Mouse (Mus musculus): Measurements from ENCODE around the gene Man1a.

Gene Man1a

DNA sequence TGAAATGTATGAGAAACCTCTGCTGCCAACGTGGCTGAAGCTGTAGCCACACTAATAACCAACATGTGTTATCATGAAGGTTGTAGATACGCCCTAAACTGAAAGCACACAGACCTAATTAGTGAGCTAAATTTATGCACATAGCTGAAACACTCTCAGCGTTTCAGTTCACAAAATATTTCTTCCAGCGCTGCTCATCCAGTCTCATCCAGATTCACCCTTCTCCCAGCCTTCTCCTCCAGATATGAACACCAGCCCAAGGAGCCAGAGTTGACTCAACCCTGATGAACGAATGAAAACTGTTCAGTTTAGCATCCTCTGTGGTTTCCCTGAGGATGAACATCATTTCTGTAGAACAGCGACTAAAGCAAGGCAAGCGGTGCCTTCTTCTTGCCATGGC, 15.8 kb downstream of the Man1a start:
- DNase-seq: no peak

DNA sequence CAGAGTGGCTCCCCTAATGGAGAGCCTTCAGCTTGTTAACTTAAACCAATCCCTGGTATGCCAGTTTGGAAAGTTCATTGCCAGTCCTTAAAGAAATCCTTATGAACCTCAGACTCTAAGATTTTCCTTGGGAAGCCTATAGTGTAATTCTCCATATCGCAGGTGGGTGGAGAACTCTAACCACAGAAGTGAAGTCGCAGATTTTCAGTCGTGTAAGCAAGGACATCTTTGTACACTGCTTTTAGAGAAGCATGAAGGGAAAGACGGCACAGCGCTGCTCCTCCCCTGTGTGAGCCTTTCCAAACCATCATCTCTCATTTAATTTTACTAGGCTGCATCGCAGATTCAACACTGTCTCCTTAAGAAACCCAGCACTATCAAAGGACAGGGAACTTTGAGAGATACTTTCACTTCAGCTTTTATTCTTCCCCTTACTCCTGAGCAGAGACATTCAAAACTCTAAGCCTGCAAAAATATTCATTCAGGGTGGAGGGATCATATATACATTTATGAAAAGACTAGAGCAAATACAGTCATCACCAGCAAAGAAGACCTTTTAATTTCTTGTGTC, 16.6 kb downstream of the Man1a start:
- no peak for DNase-seq

DNA sequence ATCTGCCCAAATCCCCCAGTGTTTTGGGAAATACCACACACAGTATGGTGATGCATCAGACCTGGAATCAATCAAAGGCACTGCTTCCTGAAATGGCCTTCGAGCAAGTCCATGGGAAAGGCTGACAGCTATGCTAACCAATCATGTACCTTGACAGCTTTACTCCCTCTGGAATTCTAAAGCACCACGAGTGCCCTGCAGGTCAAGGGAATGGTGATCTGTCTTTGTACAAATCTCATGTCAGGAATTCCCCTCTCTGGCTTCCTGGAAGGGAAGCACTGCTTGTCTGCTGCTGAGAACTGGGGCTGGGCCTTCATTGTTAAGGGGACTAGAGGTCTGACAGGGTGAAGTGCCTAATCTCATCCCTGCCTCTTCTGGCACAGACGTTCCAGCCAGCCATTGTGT, 17.3 kb downstream of the Man1a start:
- DNase-seq: no peak

DNA sequence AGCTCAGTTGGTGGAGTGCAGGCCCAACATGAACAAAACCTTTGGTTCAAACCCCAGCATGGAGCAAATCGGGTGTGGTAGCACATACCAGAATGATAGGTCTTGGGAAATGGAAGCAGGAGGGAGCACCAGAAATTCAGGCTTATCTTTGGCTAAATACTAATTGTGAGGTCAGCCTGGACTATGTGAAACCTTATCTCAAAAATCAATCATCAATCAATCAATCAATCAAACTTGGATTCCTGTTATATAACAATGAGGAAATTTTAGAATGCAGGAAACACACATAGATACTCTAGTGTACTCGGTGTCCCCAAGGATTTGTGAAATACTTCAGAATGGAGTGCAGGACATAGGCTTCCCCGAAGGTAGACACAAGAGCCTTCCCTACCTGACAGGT, 17.8 kb downstream of the Man1a start:
- no peak for DNase-seq

DNA sequence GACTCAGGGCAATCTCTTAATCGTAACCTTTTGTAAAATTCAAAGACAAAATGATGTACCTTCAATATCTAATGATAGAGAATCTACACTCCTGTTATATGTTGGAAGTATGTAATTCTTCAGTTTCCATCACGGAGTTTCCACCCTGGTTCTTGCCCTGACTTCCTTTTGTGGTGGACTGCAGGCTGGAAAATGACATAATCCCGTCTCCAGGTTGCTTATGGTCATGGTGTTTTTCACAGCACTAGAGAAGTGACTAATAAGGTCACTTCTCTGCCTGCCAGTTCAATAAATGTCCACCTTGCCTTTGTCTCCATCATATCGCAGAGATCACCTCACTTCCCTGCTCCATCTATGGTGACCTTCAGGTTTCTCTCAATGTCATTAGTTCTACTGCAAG, 22.2 kb downstream of the Man1a start:
- no peak for DNase-seq

DNA sequence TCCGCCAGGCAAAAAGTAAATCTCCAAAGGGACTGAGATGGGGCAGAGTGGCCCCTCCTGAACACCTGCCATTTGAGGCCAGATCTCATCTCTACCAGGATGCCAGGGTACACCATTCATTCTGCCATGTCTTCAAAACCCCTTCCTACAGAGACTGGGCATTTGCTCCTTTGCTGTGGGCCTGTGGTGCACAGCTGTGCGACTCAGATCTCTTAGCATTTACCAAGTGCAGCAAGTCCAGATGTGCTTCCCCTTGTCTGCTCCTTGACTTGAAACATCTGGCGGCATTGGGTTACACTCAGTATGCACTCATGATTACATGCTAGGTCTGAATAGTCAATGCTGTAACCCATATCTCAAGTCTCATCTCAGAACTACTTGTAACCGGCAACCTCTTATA, 28.5 kb downstream of the Man1a start:
- DNase-seq: no peak

DNA sequence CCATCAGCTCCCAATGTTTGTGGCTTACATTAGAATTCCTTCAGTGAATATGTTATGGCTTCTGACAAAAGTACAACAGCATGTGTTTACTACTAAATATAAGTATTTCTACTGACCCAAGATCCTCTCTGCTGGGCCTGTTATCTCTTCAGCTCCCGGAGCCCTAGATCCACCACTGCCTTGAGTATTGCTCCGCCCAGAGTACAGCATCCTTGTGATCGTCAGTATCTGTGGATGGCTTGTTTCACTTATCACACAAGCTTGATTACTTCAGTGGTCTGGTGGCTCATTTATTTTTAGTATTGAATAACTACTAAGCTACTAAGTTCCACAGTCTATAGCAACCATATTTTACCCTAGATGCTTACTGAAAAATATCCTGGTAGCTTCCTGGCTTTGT, 33.1 kb downstream of the Man1a start:
- DNase-seq: no peak

DNA sequence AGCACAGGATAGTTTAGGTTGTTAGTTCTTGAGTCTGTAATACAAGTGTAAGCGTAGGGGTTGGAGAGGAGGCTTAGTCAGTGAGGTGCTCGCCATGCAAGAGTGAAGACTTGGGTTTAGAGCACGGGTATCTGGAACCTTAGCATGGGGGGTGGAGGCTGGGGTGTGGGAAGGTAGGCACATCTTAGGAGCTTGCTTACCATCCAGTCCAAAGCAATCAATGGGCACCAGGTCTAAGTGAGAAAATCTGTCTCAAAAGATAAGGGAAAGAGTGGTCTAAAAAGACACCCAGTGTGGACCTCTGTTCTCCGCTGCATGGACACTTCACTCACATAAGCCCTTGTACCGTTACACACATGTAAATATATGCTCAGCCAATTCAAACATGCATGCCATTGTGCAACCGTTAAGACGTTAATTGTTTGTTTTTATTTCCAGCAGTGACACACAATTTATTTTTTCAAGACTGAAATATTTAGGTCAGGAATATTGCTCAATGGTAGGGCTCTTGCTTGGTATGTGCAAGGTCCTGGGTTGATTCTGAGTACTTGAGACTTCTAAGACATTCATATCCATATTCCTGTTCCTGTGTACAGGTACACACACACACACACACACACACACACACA, 34.1 kb downstream of the Man1a start:
- no peak for DNase-seq

DNA sequence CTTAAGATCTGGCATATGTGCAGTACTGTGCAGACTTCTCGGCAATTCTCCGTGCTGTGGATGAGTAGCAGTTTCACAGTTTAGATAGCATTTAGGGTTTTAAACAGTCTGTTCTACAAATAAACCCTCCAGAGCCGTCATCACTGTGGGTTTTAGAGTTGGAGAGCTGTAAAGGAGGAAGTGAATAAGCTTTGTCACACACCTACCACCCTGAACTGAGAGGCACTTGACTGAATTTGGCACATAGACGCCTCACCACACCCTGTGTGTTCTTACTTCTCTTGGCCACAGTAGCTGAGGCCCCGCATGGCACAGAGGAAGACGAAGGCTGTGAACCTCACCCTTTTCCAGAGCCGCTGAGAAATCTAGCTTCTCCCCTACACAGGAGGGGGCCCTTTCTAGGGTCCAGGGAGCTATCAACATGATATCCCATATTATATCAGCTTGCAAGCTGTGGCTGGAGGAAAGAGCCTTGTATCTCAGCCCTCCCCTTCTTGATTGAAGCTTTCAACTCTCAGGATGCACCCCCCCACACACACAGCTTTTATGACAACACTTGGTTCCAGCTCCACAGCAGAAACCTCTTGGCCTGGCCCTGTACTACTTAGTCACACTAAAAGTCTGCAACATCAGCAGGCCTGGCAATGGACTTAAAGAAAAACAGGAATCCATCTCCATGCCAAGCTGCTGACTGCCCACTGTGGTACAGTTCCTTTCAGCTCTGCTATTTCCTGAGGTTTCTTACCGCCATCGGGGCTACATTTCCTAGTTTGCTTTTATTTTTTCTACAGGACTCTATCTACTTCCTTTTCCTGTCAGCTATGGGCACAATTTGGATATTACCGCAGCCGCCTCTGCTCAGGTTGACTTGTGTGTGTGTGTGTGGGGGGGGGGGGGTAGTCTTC, 35.9 kb downstream of the Man1a start:
- DNase-seq: no peak

DNA sequence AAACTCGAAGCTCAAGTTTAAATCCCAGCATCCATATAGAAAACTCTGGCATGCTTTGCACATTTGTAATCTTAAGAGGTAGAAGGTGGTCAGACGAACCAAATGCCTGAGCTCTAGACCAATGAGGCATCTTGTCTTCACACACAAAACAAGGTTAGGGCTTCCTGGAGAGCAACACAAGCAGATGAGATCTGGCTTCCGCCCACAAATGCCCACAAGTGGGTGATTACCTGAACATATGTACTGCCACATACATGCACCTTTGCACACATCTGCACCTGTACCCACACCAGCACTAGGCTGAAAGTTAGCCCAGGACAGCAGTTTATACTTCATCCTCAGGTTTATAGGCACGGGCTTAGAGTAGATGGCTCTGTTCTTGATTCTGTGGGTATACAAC, 36.7 kb downstream of the Man1a start:
- no peak for DNase-seq

DNA sequence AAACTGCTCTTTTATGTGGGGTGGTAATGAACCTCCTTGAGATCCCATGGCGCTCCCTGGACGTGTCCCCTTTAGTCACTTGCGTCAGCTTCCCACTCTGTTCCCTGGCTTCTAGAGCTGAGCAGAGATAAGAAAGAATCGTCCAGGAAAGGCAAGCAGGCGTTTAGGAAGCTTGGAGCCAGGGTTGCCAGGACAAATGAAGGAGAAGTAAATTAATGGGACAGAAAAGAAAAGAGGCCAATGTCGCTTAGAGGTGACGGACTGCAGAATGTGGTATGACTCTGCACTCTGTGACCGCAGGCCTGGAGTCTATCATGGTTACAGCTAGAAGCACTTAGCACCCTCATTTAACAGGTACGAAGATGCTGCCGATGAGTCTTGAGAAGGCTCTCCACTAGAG, 37.7 kb downstream of the Man1a start:
- no peak for DNase-seq

DNA sequence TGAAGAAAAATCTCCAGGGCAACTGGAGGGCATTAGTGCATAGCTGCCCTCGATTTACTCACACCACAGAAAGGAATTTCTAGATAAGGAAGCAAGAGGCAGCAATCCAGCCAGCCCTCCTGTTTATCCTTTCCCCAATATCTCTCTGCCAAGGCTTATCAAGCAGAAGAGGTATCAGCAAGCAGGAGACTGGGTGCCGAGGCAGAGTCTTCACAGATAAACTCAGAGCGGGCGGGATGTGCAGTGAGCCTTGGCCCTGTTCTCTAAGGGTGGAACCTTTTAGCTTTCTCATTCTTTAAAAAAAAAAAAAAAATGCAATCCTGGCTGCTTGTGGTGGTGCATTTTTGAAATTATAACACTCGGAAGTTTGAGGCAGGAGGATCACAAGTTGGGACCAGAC, 38.2 kb downstream of the Man1a start:
- DNase-seq: no peak

DNA sequence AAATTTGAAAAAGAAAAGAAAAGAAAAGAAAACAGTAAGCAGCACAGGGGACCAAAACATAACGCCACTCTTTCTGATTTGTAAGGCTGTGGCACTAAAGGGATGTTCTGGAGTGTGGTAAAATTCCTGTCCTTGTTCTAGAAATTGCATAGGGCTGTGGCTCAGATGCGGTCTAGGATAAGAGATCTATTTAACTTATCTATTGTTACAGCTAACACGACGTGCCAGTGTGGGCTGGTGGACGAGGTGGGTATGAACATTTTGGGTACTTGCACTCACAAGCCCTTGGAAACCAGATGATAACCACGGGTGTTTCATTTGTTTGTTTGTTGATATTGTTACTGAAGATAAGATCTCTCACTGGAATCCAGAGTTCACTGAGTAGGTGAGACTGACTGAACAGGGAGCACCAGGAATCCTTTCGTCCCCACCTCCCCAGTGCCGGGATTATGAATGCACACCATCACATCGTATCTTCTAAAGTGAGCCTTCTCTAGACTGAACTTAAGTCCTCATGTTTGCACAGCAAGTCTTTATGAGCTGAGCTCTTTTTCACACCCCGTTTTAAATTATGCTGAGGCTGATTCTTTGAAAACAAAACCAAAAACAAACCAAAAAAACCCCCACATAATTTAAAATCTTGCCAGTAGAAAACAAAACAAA, 38.9 kb downstream of the Man1a start:
- DNase-seq: no peak

DNA sequence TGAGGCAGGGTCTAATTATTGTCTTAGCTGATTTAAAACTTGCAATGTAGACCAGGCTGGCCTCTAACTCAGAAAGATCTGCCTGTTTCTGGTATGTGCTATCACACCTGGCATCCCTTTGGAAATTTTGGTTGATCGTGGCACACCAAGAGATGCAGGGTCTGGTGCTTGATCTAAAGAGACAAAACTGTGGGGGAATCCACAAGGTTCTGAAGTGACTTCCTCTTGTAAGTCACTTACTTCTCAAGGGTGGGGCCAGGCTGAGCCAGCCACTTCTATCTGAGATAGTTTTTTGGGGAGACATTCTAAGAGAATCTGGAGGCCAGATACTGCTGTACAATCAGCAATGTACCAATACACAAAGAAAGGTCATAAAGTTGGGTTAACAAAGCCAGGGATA, 40.8 kb downstream of the Man1a start:
- DNase-seq: no peak

DNA sequence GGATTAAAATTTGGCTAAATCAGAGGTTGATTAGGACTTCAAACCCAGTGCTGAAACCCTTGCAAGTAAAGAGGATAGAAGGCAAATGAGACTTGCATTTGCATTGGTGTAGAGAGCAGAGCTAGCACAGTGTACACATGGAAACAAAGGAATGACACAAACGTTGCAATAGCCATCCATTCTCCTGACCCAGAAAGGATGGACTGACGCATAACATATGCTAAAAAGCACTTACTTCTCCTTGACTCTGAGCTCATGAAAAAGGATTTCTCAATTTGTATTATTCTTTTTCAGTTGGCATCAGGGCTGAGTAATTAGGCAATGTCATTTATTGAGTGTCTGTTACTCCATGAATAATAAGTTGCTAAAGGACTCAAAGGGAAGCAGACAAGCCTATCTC, 41.6 kb downstream of the Man1a start:
- DNase-seq: no peak

DNA sequence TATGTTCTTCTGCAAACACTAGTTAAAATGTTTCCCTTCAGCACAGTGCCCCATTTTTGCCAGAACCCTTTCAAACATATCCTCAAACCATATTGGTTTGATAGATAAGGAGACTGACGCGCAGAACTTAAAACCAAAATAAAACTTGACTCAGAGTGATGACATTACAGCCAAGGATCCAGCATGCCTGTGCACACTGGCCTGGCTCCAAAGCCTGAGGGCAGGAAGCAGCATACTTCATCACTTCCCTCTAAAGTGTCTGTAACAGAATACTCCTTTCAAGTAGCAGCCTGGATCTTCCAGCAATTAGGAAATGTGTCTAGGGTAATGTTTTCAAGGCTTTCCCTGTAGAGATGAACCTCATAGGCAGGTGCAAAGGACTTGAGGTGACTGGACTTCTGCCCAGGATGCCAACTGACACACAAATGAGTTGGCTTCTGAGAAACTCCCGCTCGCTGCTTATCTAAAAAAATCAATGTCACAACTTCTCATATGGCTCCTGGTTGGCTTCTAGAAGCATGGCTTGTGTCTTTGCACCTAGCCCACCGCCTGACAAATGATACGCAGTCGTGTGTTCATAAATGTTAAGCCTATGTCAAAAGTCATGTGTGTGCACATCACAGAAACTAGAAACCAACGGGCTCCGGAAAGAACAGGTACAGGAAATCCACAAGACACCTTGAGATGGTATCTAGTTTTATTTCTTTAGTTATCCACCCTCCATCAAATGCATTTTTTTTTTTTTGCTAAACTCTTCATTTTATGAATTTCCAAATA, 43.9 kb downstream of the Man1a start:
- peak; percentile 46 to 64 for DNase-seq

DNA sequence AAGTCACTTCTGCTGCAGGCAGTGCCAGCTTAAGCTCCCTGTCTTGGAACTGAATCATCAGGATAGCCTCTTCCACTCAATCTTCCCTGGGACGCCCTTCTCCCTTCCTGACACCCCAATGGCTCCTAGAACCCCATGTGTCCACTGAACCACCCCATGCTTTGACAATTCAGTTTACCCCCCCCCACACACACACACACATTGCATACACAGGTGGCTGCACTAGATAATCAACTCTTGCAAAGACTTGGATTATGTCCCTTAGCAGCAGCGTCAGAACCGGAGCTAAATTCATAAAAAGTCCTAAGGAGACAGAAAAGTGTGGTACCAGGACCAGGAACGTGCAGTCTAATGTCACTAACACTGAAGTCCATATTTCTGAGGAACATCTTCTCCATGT, 47.5 kb downstream of the Man1a start:
- DNase-seq: no peak

DNA sequence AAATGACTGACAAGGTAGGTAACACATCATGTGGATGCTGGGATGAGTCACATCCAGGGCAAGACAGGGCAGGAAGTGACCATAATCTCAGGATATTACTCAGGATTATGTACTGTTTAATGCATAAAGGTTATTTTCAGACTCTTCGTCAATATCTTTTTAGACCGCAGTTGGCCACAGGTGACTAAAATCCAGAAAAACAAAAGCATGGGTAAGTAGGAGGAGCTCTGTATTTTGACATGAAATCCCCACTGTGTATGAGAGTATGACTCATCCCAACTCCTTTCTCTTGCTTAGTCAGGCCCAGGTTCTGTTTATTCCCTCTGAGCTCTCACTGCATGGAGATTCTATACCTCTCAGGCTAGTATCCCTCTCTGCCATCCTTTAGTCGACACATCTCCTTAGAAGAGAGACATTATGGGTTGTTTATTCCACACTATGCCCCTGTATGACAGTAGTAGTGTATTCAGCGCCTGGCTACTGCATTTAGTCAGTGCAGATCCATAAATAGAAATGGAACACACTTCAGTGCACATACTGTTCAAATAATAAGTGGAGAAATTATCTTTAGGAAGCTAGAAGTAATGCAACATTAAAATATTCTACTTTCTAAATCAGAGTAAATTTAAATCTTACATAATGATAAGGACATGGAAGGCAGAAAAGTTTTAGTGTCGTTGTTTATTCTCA, 49.5 kb downstream of the Man1a start:
- DNase-seq: no peak

DNA sequence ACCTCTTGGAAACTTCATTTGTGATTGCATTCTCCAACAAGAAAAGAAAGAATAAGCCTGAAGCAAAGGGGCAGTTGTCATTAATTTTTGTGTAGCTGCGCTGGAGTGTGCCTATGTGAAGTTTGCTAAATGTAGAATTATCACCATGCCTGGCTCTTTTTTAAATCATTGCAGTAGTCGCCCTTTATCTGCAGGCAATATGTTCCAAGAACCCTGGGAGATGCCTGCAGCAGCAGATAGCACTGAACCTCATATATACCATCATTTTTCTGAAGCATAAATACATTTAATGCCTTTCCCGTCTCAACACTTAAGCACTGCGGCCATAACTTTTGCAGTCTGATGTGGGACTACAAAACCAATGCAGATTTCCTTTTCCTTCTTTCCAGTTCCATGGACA, 50.3 kb downstream of the Man1a start:
- no peak for DNase-seq

DNA sequence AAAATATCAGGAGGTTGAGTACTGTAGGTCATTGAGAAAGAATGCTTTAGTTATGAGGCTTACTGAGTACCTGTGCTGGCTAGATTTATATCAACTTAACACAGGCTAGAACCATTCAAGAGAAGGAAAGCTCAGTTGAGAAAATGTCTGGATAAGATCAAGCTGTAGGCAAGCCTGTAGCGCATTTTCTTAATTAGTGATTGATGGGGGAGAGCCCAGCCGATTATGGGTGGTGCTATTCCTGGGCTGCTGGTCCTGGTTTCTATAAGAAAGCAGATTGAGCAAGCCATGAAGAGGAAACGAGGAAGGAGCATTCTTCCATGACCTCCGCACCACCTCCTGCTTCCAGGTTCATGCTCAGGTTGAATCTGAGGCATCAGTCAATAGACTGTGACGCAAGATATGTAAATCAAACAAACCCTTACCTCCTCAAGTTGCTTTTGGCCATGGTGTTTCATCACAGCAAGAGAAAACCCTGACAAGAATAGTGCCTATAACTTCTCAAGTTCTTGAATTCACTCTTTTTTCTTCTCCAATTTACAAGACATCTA, 58.4 kb downstream of the Man1a start:
- no peak for DNase-seq

DNA sequence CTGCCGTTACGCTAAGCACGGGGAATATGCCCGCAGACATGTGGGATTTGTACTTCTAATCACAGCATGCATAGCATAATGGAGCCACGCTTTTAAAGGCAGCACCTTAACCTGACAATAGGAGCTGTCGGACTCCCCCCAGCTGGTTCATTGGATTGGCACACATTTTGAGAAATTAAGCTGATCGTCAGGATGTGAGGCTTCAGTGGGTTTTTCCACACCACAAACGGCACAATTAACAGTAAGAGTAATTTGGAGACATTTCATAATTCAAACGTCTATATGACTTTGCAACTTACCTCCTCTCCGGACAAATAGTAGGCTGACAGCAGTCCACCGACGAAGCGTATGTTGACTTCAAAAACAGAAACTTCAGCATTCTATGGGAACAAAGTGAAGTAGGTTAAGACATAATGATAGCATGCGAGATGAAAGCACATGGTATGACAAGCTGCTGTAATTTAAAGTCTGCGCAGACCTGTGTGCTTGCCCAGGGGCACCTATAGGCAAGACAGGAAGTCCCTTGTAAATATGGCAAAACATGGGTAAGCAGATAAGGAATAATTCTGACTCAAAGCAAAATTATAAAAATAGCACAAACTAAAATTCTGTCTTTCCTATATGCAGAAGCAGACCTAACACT, 62.2 kb downstream of the Man1a start:
- no peak for DNase-seq
